Mouse (Mus musculus): ENCODE results near the gene Arfgap3. TPM values are rescaled to one million over a fixed set of nuclear protein-coding genes. Genes with fewer than 3 reads are reported as not detected.

Gene Arfgap3
- polyA plus RNA-seq, 1 experiment = 55.2 TPM

GRCm38 (mm10) chr15:83263405-83263804 is 86.6 kb downstream of the Arfgap3 start:
- Histone ChIP-seq H3K27ac (ENCODE audit: insufficient read depth, low read length) (no peak overlapping the region), H3K4me1 (ENCODE audit: control insufficient read depth, insufficient read depth, low read length) (no peaks in the 10 kb centered on the region; the same call in 1 of the 2 replicates), H3K4me3 (ENCODE audit: insufficient read depth, low read length) (no peak overlapping the region)
- TF ChIP-seq POLR2A (IDR thresholded peaks at IDR 0.05; ENCODE audit: low read depth, low read length) = no peak
- no peak for TF ChIP-seq CTCF (IDR thresholded peaks at IDR 0.05; ENCODE audit: borderline replicate concordance, insufficient read depth, low read length)

GRCm38 (mm10) chr15:83257906-83258305 is 92.1 kb downstream of the Arfgap3 start:
- Histone ChIP-seq H3K4me1 (ENCODE audit: control insufficient read depth, insufficient read depth, low read length) (no peaks in the 10 kb centered on the region), H3K27ac (ENCODE audit: insufficient read depth, low read length) (no peak overlapping the region), H3K4me3 (ENCODE audit: insufficient read depth, low read length) (no peak overlapping the region)
- no peak for TF ChIP-seq POLR2A (IDR thresholded peaks at IDR 0.05; ENCODE audit: low read depth, low read length)
- no peak for TF ChIP-seq CTCF (IDR thresholded peaks at IDR 0.05; ENCODE audit: borderline replicate concordance, insufficient read depth, low read length)

- H3K4me1 ChIP-seq (ENCODE audit: control insufficient read depth, insufficient read depth, low read length) = no peaks in the 10 kb centered on the region
- no peak overlapping the region for H3K4me3 ChIP-seq (ENCODE audit: insufficient read depth, low read length)
- H3K27ac ChIP-seq (ENCODE audit: insufficient read depth, low read length) = no peak overlapping the region
- no peak for TF ChIP-seq POLR2A (IDR thresholded peaks at IDR 0.05; ENCODE audit: low read depth, low read length)
- TF ChIP-seq CTCF (IDR thresholded peaks at IDR 0.05; ENCODE audit: borderline replicate concordance, insufficient read depth, low read length) = no peak
Measured at GRCm38 (mm10) chr15:83256491-83256890, 93.6 kb downstream of the Arfgap3 start.

GRCm38 (mm10) chr15:83255944-83256343 is 94.1 kb downstream of the Arfgap3 start:
- no peak for TF ChIP-seq CTCF (IDR thresholded peaks at IDR 0.05; ENCODE audit: borderline replicate concordance, insufficient read depth, low read length)
- TF ChIP-seq POLR2A (IDR thresholded peaks at IDR 0.05; ENCODE audit: low read depth, low read length) = no peak
- Histone ChIP-seq H3K4me1 (ENCODE audit: control insufficient read depth, insufficient read depth, low read length) (no peaks in the 10 kb centered on the region), H3K4me3 (ENCODE audit: insufficient read depth, low read length) (no peak overlapping the region), H3K27ac (ENCODE audit: insufficient read depth, low read length) (no peak overlapping the region)

GRCm38 (mm10) chr15:83255191-83255782 is 94.8 kb downstream of the Arfgap3 start:
- TF ChIP-seq POLR2A (IDR thresholded peaks at IDR 0.05; ENCODE audit: low read depth, low read length) (no peak), CTCF (IDR thresholded peaks at IDR 0.05; ENCODE audit: borderline replicate concordance, insufficient read depth, low read length) (no peak)
- Histone ChIP-seq H3K4me3 (ENCODE audit: insufficient read depth, low read length) (no peak overlapping the region), H3K4me1 (ENCODE audit: control insufficient read depth, insufficient read depth, low read length) (no peaks in the 10 kb centered on the region), H3K27ac (ENCODE audit: insufficient read depth, low read length) (no peak overlapping the region)

GRCm38 (mm10) chr15:83254372-83255070 is 95.5 kb downstream of the Arfgap3 start:
- no peak for TF ChIP-seq CTCF (IDR thresholded peaks at IDR 0.05; ENCODE audit: borderline replicate concordance, insufficient read depth, low read length)
- no peak for TF ChIP-seq POLR2A (IDR thresholded peaks at IDR 0.05; ENCODE audit: low read depth, low read length)
- Histone ChIP-seq H3K4me1 (ENCODE audit: control insufficient read depth, insufficient read depth, low read length) (no peaks in the 10 kb centered on the region), H3K27ac (ENCODE audit: insufficient read depth, low read length) (no peak overlapping the region)

GRCm38 (mm10) chr15:83252060-83252459 is 98.0 kb downstream of the Arfgap3 start:
- TF ChIP-seq POLR2A (IDR thresholded peaks at IDR 0.05; ENCODE audit: low read depth, low read length) = no peak
- TF ChIP-seq CTCF (IDR thresholded peaks at IDR 0.05; ENCODE audit: borderline replicate concordance, insufficient read depth, low read length) = no peak
- H3K4me1 ChIP-seq (ENCODE audit: control insufficient read depth, insufficient read depth, low read length) = no peaks in the 10 kb centered on the region
- H3K27ac ChIP-seq (ENCODE audit: insufficient read depth, low read length) = no peak overlapping the region
- no peak overlapping the region for H3K4me3 ChIP-seq (ENCODE audit: insufficient read depth, low read length)

More at GRCm38 (mm10) chr15:83254372-83255070, 95.5 kb downstream of the Arfgap3 start:
- H3K4me3 ChIP-seq (ENCODE audit: insufficient read depth, low read length) = no peak overlapping the region

GRCm38 (mm10) chr15:83251176-83252004 is 98.7 kb downstream of the Arfgap3 start, which contains the start of gene A4galt:
Gene A4galt, minus strand, starts transcription at chr15:83251774.
- Histone ChIP-seq H3K4me1 (ENCODE audit: control insufficient read depth, insufficient read depth, low read length) (no peaks in the 10 kb centered on the region), H3K27ac (ENCODE audit: insufficient read depth, low read length) (no peak within 1 kb of the TSS), H3K4me3 (ENCODE audit: insufficient read depth, low read length) (peak within 1 kb of the TSS; percentile 55)
- TF ChIP-seq CTCF (IDR thresholded peaks at IDR 0.05; ENCODE audit: borderline replicate concordance, insufficient read depth, low read length) = no peak
- peak; percentile 68 for TF ChIP-seq POLR2A (IDR thresholded peaks at IDR 0.05; ENCODE audit: low read depth, low read length)

DNA sequence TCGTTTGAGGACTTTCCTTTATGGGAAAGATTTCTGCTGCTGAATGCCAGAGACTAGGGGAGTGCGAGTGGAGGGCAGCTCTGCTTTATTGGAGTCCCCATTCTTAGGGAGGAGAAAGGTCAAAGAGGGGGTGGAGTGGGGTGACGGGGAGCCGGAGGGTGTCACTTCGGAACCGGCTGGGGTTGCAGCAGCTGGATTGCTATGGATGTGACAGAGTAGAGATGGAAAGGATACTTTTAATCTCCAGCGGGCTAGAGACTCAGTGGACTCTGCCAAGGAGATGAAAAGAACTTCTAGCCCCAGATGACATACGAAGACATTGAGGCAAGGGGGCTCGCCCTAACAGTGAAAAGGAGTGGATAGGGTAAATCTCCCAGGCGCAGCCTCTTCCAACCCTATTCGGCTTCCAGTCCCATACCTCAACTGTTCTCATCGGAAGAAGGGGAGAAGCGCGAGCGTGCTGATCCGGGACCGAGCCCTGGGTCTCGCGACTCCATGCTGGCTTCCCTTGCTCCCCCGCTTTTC is 99.3 kb downstream of the Arfgap3 start:
- TF ChIP-seq POLR2A (IDR thresholded peaks at IDR 0.05; ENCODE audit: low read depth, low read length) = no peak
- TF ChIP-seq CTCF (IDR thresholded peaks at IDR 0.05; ENCODE audit: borderline replicate concordance, insufficient read depth, low read length) = no peak
- H3K4me3 ChIP-seq (ENCODE audit: insufficient read depth, low read length) = peak overlapping the region; percentile 55
- H3K4me1 ChIP-seq (ENCODE audit: control insufficient read depth, insufficient read depth, low read length) = no peaks in the 10 kb centered on the region
- H3K27ac ChIP-seq (ENCODE audit: insufficient read depth, low read length) = no peak overlapping the region

Other genes with a start within 250 kb of the Arfgap3 start
- 70.9 and 72.7 TPM in 2 replicates for gene Rrp7a, start 227.4 kb downstream of the Arfgap3 start, polyA plus RNA-seq (2011; ENCODE audit: insufficient read length, low read depth, missing spikeins)
- 70.6 and 78.3 TPM in 2 replicates for gene Poldip3, start 200.9 kb downstream of the Arfgap3 start, polyA plus RNA-seq (2011; ENCODE audit: insufficient read length, low read depth, missing spikeins)
- 273 and 297 TPM in 2 replicates for gene Cyb5r3, start 177.7 kb downstream of the Arfgap3 start, polyA plus RNA-seq (2011; ENCODE audit: insufficient read length, low read depth, missing spikeins)
- 10.5 and 14.0 TPM in 2 replicates for gene A4galt, start 98.5 kb downstream of the Arfgap3 start, polyA plus RNA-seq (2011; ENCODE audit: insufficient read length, low read depth, missing spikeins)
- 62.0 and 75.6 TPM in 2 replicates for gene Pacsin2, start 114.4 kb upstream of the Arfgap3 start, polyA plus RNA-seq (2011; ENCODE audit: insufficient read length, low read depth, missing spikeins)
- gene Ttll1, start 160.6 kb upstream of the Arfgap3 start, polyA plus RNA-seq (2011; ENCODE audit: insufficient read length, low read depth, missing spikeins) = 12.3 and 18.2 TPM in 2 replicates
- gene Bik, start 176.6 kb upstream of the Arfgap3 start, polyA plus RNA-seq (2011; ENCODE audit: insufficient read length, low read depth, missing spikeins) = not detected in 2 replicates
- 123 and 179 TPM in 2 replicates for gene Tspo, start 213.3 kb upstream of the Arfgap3 start, polyA plus RNA-seq (2011; ENCODE audit: insufficient read length, low read depth, missing spikeins)
- gene Mcat, start 213.5 kb upstream of the Arfgap3 start, polyA plus RNA-seq (2011; ENCODE audit: insufficient read length, low read depth, missing spikeins) = 17.5 and 18.6 TPM in 2 replicates
- gene Ttll12, start 244.9 kb upstream of the Arfgap3 start, polyA plus RNA-seq (2011; ENCODE audit: insufficient read length, low read depth, missing spikeins) = 26.1 and 34.6 TPM in 2 replicates